Mouse (Mus musculus): ENCODE results near the gene Ifit1.

Gene Ifit1

GRCm38 (mm10) chr19:34655227-34655805 lies 14.6 kb downstream of the Ifit1 start:
- peak; percentile 86 for DNase-seq (ENCODE audit: low read depth, low spot score)

- DNase-seq (ENCODE audit: low read depth, low spot score) = peak; percentile 29
Measured at GRCm38 (mm10) chr19:34656511-34657298, 16.0 kb downstream of the Ifit1 start.

GRCm38 (mm10) chr19:34662067-34662507 lies 21.4 kb downstream of the Ifit1 start:
- DNase-seq (ENCODE audit: low read depth, low spot score) = peak; percentile 89

- no peak for DNase-seq (ENCODE audit: low read depth, low spot score)
Measured at GRCm38 (mm10) chr19:34662740-34663139, 22.1 kb downstream of the Ifit1 start.

- peak; percentile 64 for DNase-seq (ENCODE audit: low read depth, low spot score)
Measured at GRCm38 (mm10) chr19:34666127-34666526, 25.5 kb downstream of the Ifit1 start.

- DNase-seq (ENCODE audit: low read depth, low spot score) = peak; percentile 88
Measured at GRCm38 (mm10) chr19:34673476-34673875, 32.8 kb downstream of the Ifit1 start.

GRCm38 (mm10) chr19:34678428-34678827 lies 37.8 kb downstream of the Ifit1 start:
- DNase-seq (ENCODE audit: low read depth, low spot score) = no peak

GRCm38 (mm10) chr19:34684857-34685256 lies 44.2 kb downstream of the Ifit1 start:
- DNase-seq (ENCODE audit: low read depth, low spot score) = peak; percentile 29

GRCm38 (mm10) chr19:34685530-34685929 lies 44.9 kb downstream of the Ifit1 start:
- DNase-seq (ENCODE audit: low read depth, low spot score) = no peak

- no peak for DNase-seq (ENCODE audit: low read depth, low spot score)
Measured at GRCm38 (mm10) chr19:34691402-34691801, 50.7 kb downstream of the Ifit1 start.

- DNase-seq (ENCODE audit: low read depth, low spot score) = no peak
Measured at GRCm38 (mm10) chr19:34696352-34696986, 55.8 kb downstream of the Ifit1 start.

- DNase-seq (ENCODE audit: low read depth, low spot score) = no peak
Measured at GRCm38 (mm10) chr19:34697461-34697860, 56.8 kb downstream of the Ifit1 start.

GRCm38 (mm10) chr19:34698432-34698831 lies 57.8 kb downstream of the Ifit1 start:
- no peak for DNase-seq (ENCODE audit: low read depth, low spot score)

GRCm38 (mm10) chr19:34698852-34699251 lies 58.2 kb downstream of the Ifit1 start:
- no peak for DNase-seq (ENCODE audit: low read depth, low spot score)

GRCm38 (mm10) chr19:34699300-34699699 lies 58.6 kb downstream of the Ifit1 start:
- no peak for DNase-seq (ENCODE audit: low read depth, low spot score)

Data from ES-CJ7 (cell line).